Mouse (Mus musculus) MEL (cell line): ENCODE results near the gene Brwd1. TPM values are rescaled to one million over a fixed set of nuclear protein-coding genes. Genes with fewer than 3 reads are reported as not detected.
A peak's percentile ranks its signal among the peaks of the same experiment; 100 is the strongest.
"Not testable (repeated sequence)": the region's sequence is repeated elsewhere in the genome, so short reads cannot be mapped to it uniquely, and the experiment has no call there.

Source experiments
- DNase-seq: peaks from one replicate; pipeline ENCODE4 v3.0.0; 2011; ENCODE audit warnings: low read depth, low spot score
- H3K27ac ChIP-seq: 2 replicates; pipeline ENCODE4 v1.5.1; 2012; ENCODE audit warnings: low read depth, mild to moderate bottlenecking, control low read depth, low read length, moderate library complexity; ENCODE audit not compliant: control insufficient read depth
- H3K27me3 ChIP-seq, 2 experiments: fragments of 150-350 bp in 1 of 2; sonication (generic) in 1 of 2; 2 replicates each; pipeline ENCODE4 v1.6.1; 2012; ENCODE audit warnings: low read length in 2 of 2, mild to moderate bottlenecking in 2 of 2, improper control_type of control experiment in 1 of 2, moderate library complexity in 1 of 2; ENCODE audit not compliant: insufficient read depth in 2 of 2, control insufficient read depth in 1 of 2
- H3K36me3 ChIP-seq, 2 experiments: 2 replicates each; pipeline ENCODE4 v1.6.1; 2012 to 2014; ENCODE audit warnings: low read length in 2 of 2, improper control_type of control experiment in 1 of 2, inconsistent platforms in 1 of 2, mild to moderate bottlenecking in 1 of 2; ENCODE audit not compliant: insufficient read depth in 2 of 2, control insufficient read depth in 1 of 2
- H3K4me1 ChIP-seq, 2 experiments: fragments of 150-350 bp in 1 of 2; sonication (generic) in 1 of 2; 2 replicates each; pipeline ENCODE4 v1.6.1; 2012; ENCODE audit warnings: low read length in 2 of 2, improper control_type of control experiment in 1 of 2, mild to moderate bottlenecking in 1 of 2; ENCODE audit not compliant: insufficient read depth in 2 of 2, control insufficient read depth in 1 of 2
- H3K4me3 ChIP-seq, 2 experiments: fragments of 150-350 bp in 1 of 2; sonication (generic) in 1 of 2; 2 replicates each; pipeline ENCODE4 v1.5.1; 2012; ENCODE audit warnings: low read depth in 2 of 2, low read length in 2 of 2, mild to moderate bottlenecking in 2 of 2, moderate library complexity in 2 of 2, control low read depth in 1 of 2, improper control_type of control experiment in 1 of 2; ENCODE audit not compliant: control insufficient read depth in 1 of 2, insufficient read depth in 1 of 2
- H3K79me2 ChIP-seq: 2 replicates; pipeline ENCODE4 v1.6.1; 2012; ENCODE audit warnings: mild to moderate bottlenecking, low read length, moderate library complexity; ENCODE audit not compliant: control insufficient read depth, poor library complexity, insufficient read depth
- H3K9ac ChIP-seq: 2 replicates; pipeline ENCODE4 v1.6.1; 2012; ENCODE audit warnings: low read depth, mild to moderate bottlenecking, control low read depth, low read length, moderate library complexity; ENCODE audit not compliant: control insufficient read depth, poor library complexity, severe bottlenecking
- H3K9me3 ChIP-seq: fragments of 150-350 bp; sonication (generic); replicated peaks from 2 replicates; pipeline ENCODE4 v1.6.1; 2012; ENCODE audit warnings: mild to moderate bottlenecking, low read length, improper control_type of control experiment, moderate library complexity; ENCODE audit not compliant: insufficient read depth
- CHD2 ChIP-seq: IDR thresholded peaks from 2 replicates; pipeline ENCODE4 v1.6.1; 2011; ENCODE audit warnings: low read length, improper control_type of control experiment
- CTCF ChIP-seq, 3 experiments: IDR thresholded peaks in 2 of 3; conservative IDR thresholded peaks in 1 of 3; 2 replicates each; pipeline ENCODE4 v1.5.1; 2011 to 2012; ENCODE audit warnings: low read length in 3 of 3, low read depth in 2 of 3, mild to moderate bottlenecking in 2 of 3, improper control_type of control experiment in 1 of 3, inconsistent platforms in 1 of 3, mixed read lengths in 1 of 3, moderate library complexity in 1 of 3; ENCODE audit not compliant: control insufficient read depth in 1 of 3, insufficient read depth in 1 of 3, poor library complexity in 1 of 3, severe bottlenecking in 1 of 3
- E2F4 ChIP-seq: IDR thresholded peaks from 2 replicates; pipeline ENCODE4 v1.6.1; 2011; ENCODE audit warnings: low read depth, low read length, improper control_type of control experiment, borderline replicate concordance
- ETS1 ChIP-seq: IDR thresholded peaks from 2 replicates; pipeline ENCODE4 v1.6.1; 2012; ENCODE audit warnings: low read depth, mild to moderate bottlenecking, inconsistent platforms, low read length, improper control_type of control experiment, moderate library complexity
- HCFC1 ChIP-seq: IDR thresholded peaks from 2 replicates; pipeline ENCODE4 v1.6.1; 2012; ENCODE audit warnings: low read depth, mild to moderate bottlenecking, inconsistent platforms, low read length, improper control_type of control experiment, moderate library complexity
- KAT2A ChIP-seq: conservative IDR thresholded peaks from 2 replicates; pipeline ENCODE4 v1.6.1; 2012; ENCODE audit warnings: low read depth, low read length, improper control_type of control experiment, inconsistent platforms
- MAZ ChIP-seq: IDR thresholded peaks from 2 replicates; pipeline ENCODE4 v1.6.1; 2012; ENCODE audit warnings: low read depth, mild to moderate bottlenecking, inconsistent platforms, low read length, improper control_type of control experiment
- MEF2A ChIP-seq: IDR thresholded peaks from 2 replicates; pipeline ENCODE4 v1.6.1; 2014; ENCODE audit warnings: low read depth, mild to moderate bottlenecking, inconsistent platforms, low read length, improper control_type of control experiment; ENCODE audit not compliant: poor library complexity, insufficient replicate concordance, severe bottlenecking; ENCODE audit errors: extremely low read depth
- MXI1 ChIP-seq: IDR thresholded peaks from 2 replicates; pipeline ENCODE4 v1.6.1; 2011; ENCODE audit warnings: mild to moderate bottlenecking, low read depth, low read length, improper control_type of control experiment
- MYB ChIP-seq: IDR thresholded peaks from 2 replicates; pipeline ENCODE4 v1.6.1; 2011; ENCODE audit warnings: mild to moderate bottlenecking, low read depth, low read length, improper control_type of control experiment
- MYC ChIP-seq: IDR thresholded peaks from 2 replicates; pipeline ENCODE4 v1.6.1; 2011; ENCODE audit warnings: low read depth, mild to moderate bottlenecking, low read length, improper control_type of control experiment, moderate library complexity
- NELFE ChIP-seq: IDR thresholded peaks from 2 replicates; pipeline ENCODE4 v1.6.1; 2011; ENCODE audit warnings: low read depth, low read length, improper control_type of control experiment
- POLR2A ChIP-seq, 2 experiments: IDR thresholded peaks; 2 replicates each; pipeline ENCODE4 v1.6.1; 2011 to 2012; ENCODE audit warnings: low read length in 2 of 2, mild to moderate bottlenecking in 2 of 2, control low read depth in 1 of 2, improper control_type of control experiment in 1 of 2, low read depth in 1 of 2, moderate library complexity in 1 of 2; ENCODE audit not compliant: control insufficient read depth in 1 of 2, insufficient read depth in 1 of 2, poor library complexity in 1 of 2
- POLR2AphosphoS5 ChIP-seq: IDR thresholded peaks from 2 replicates; pipeline ENCODE4 v1.6.1; 2012; ENCODE audit warnings: low read depth, borderline replicate concordance, mild to moderate bottlenecking, inconsistent platforms, low read length, moderate library complexity, mixed read lengths
- RAD21 ChIP-seq: IDR thresholded peaks from 2 replicates; pipeline ENCODE4 v1.6.1; 2011; ENCODE audit warnings: mild to moderate bottlenecking, low read depth, low read length, improper control_type of control experiment
- SIN3A ChIP-seq: IDR thresholded peaks from 2 replicates; pipeline ENCODE4 v1.6.1; 2012; ENCODE audit warnings: low read length, improper control_type of control experiment, inconsistent platforms
- SMC3 ChIP-seq: IDR thresholded peaks from 2 replicates; pipeline ENCODE4 v1.6.1; 2011; ENCODE audit warnings: low read depth, low read length, improper control_type of control experiment
- TBP ChIP-seq: IDR thresholded peaks from 2 replicates; pipeline ENCODE4 v1.8.0; 2011; ENCODE audit warnings: low read depth, low read length, improper control_type of control experiment
- USF1 ChIP-seq: IDR thresholded peaks from 2 replicates; pipeline ENCODE4 v1.6.1; 2014; ENCODE audit warnings: low read depth, mild to moderate bottlenecking, inconsistent platforms, low read length, improper control_type of control experiment, moderate library complexity
- ZC3H11A ChIP-seq: IDR thresholded peaks from 2 replicates; pipeline ENCODE4 v1.6.1; 2012; ENCODE audit warnings: low read depth, mild to moderate bottlenecking, inconsistent platforms, low read length, improper control_type of control experiment
- ZNF384 ChIP-seq: IDR thresholded peaks from 2 replicates; pipeline ENCODE4 v1.6.1; 2012; ENCODE audit warnings: low read depth, mild to moderate bottlenecking, inconsistent platforms, low read length, improper control_type of control experiment
- polyA plus RNA-seq, 2 experiments: library from polyadenylated mRNA; stranded (reverse) in 1 of 2; unstranded in 1 of 2; fragments of >175 nt in 1 of 2; fragments of >200 nt in 1 of 2; gene quantifications; 2 replicates each; pipeline versions ENCODE4 v1.2.1 to v1.2.4; 2012; ENCODE audit warnings: low replicate concordance in 2 of 2, low read depth in 1 of 2; ENCODE audit not compliant: insufficient read length in 2 of 2, insufficient read depth in 1 of 2, missing spikeins in 1 of 2
- total RNA-seq: library from RNA; depleted of rRNA; stranded (reverse); fragments of 300-350 nt; gene quantifications from 2 replicates; pipeline ENCODE4 v1.2.3, GENCODE M21; 2012

The Brwd1 gene
- total and polyA plus RNA-seq, 3 experiments, result 27.1 to 77.1 (median 41.0) TPM

DNA sequence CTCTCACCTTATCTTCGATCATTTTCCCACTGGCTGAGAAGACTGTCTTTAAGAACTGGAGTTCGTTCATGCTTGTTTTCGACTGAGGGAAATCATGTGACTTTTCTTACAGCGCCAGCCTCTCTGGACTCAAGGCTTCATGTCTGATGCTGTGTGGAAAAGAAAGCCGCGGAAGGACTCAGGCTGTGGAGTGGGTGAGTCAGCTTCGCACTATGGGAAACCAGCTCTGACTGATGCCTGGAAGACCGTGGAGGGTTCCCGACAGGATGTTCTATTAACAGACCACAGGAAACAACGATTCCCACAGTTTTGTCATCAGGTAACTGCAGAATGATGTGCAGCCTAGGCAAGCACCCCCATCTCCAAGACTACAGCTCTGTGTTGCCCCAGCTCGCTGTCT is 114.9 kb downstream of the Brwd1 start:
- Histone ChIP-seq H3K79me2 (no peaks in the 10 kb centered on the region), H3K4me1 (peaks cover 3 to 4% of the 10 kb centered on the region in 2 experiments; a peak in 3 of 4 replicates)
- no peak for DNase-seq
- TF ChIP-seq MYC (no peak), MEF2A (no peak), SIN3A (no peak), CHD2 (no peak), TBP (no peak), NELFE (no peak), KAT2A (no peak), ZNF384 (no peak), MAZ (no peak), MXI1 (no peak), MYB (no peak), E2F4 (no peak), CTCF (IDR thresholded peaks at IDR 0.05 in 2 of 3, conservative IDR thresholded peaks at IDR 0.05 in 1 of 3; ENCODE audit: control insufficient read depth in 1 of 3, insufficient read depth in 1 of 3, low read depth in 2 of 3, low read length in 3 of 3, poor library complexity in 1 of 3, severe bottlenecking in 1 of 3) (no peak), POLR2A (IDR thresholded peaks at IDR 0.05; ENCODE audit: control insufficient read depth in 1 of 2, insufficient read depth in 1 of 2, low read depth in 1 of 2, low read length in 2 of 2, poor library complexity in 1 of 2) (no peak), RAD21 (no peak), POLR2AphosphoS5 (no peak), ETS1 (no peak)
- TF ChIP-seq, all 39 proteins: peak for 0
- no peaks in the 10 kb centered on the region for H3K36me3 ChIP-seq
- no peak overlapping the region for H3K9ac ChIP-seq
- no peaks in the 10 kb centered on the region for H3K9me3 ChIP-seq
- H3K27ac ChIP-seq, result no peak overlapping the region
- no peaks in the 10 kb centered on the region for H3K27me3 ChIP-seq
- no peak overlapping the region for H3K4me3 ChIP-seq

DNA sequence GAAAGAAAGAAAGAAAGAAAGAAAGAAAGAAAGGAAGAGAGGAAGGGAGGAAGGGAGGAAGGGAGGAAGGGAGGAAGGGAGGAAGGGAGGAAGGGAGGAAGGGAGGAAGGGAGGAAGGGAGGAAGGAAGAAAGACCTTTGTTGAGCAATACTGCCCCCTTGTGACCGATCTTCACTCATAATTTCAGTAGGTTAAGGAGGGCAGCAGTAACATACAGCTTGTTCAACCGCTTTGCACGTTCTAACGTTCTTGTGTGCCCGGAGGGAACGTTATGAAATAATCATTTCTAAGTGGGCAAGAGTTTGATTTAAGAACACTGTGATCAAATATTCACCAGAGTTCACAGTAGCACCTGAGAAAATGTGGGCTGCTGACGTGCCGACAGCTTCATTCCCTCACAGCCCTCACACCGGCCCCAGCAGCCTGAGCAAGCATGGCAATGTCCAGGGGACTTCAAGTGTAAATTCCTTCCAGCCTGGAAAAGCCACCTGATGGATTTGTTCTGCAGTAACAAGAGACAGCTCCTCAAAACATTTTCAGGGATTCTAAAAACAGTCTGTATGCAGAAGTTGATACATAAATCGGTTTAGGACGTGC is 117.8 kb downstream of the Brwd1 start:
- TF ChIP-seq ZC3H11A (peak; percentile 51; the same call in 1 of the 2 replicates), HCFC1 (no peak), SMC3 (peak; percentile 68), RAD21 (peak; percentile 69), POLR2AphosphoS5 (no peak), USF1 (no peak), CTCF (IDR thresholded peaks at IDR 0.05 in 2 of 3, conservative IDR thresholded peaks at IDR 0.05 in 1 of 3; ENCODE audit: control insufficient read depth in 1 of 3, insufficient read depth in 1 of 3, low read depth in 2 of 3, low read length in 3 of 3, poor library complexity in 1 of 3, severe bottlenecking in 1 of 3) (peak; percentile 44 to 66 (median 52); a peak in 4 of 6 replicates)
- Histone ChIP-seq H3K4me3 (no peak overlapping the region), H3K9me3 (no peaks in the 10 kb centered on the region), H3K36me3 (no peaks in the 10 kb centered on the region), H3K9ac (no peak overlapping the region), H3K4me1 (no peaks in the 10 kb centered on the region), H3K79me2 (no peaks in the 10 kb centered on the region), H3K27ac (no peak overlapping the region), H3K27me3 (no peaks in the 10 kb centered on the region)
- peak; percentile 67 for DNase-seq

DNA sequence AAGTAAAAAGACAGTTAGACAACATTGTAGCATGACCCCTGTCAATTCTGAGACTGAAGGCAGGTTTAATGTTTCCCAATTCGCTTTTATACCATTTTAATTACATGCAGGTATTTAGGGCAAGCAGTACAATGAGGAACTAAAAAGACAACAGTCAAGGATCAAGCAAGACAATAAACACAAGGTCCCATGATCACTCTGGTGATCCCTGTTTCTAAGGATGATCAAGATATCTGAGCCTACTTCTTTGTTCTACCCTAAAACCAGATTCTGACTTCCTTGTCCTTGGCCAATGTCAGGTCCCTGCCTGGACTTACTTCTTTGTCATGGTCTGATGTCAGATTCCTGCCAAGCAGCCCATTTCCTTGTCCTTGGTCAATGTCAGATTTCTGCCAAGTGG is 120.8 kb downstream of the Brwd1 start:
- not testable (repeated sequence) for H3K9ac ChIP-seq, H3K4me3 ChIP-seq, H3K36me3 ChIP-seq, H3K79me2 ChIP-seq, DNase-seq, H3K27me3 ChIP-seq, H3K4me1 ChIP-seq, H3K27ac ChIP-seq, H3K9me3 ChIP-seq

DNA sequence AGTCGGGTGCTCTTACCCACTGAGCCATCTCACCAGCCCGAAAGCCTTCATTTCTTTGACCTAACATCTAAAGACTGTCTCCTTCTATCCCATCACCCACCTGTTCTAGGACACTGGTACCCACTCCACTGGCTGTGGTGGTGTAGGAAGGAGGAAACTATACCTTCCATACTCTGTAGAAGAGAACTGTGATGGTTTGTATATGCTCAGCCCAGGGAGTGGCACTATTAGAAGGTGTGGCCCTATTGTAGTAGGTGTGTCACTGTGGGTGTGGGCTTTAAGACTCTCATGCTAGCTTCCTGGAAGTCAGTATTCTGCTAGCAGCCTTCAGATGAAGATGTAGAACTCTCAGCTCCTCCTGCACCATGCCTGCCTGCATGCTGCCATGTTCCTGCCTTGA is 121.6 kb downstream of the Brwd1 start:
- DNase-seq, H3K79me2 ChIP-seq, H3K36me3 ChIP-seq: not testable (repeated sequence)

More for the DNA sequence above, 121.6 kb downstream of the Brwd1 start:
- not testable (repeated sequence) for H3K4me3 ChIP-seq, H3K4me1 ChIP-seq, H3K9ac ChIP-seq, H3K27me3 ChIP-seq, H3K9me3 ChIP-seq, H3K27ac ChIP-seq
